Mouse (Mus musculus): ENCODE data around the gene Olfr132. TPM values are rescaled to one million over a fixed set of nuclear protein-coding genes. Genes with fewer than 3 reads are reported as not detected.
"Not testable (repeated sequence)": the region's sequence is repeated elsewhere in the genome, so short reads cannot be mapped to it uniquely, and the experiment has no call there.

The Olfr132 gene
- not detected in 2 replicates for polyA plus RNA-seq (2014; fragmentation: Nextera tagmentation; extraction: Ambion mirVana)

DNA sequence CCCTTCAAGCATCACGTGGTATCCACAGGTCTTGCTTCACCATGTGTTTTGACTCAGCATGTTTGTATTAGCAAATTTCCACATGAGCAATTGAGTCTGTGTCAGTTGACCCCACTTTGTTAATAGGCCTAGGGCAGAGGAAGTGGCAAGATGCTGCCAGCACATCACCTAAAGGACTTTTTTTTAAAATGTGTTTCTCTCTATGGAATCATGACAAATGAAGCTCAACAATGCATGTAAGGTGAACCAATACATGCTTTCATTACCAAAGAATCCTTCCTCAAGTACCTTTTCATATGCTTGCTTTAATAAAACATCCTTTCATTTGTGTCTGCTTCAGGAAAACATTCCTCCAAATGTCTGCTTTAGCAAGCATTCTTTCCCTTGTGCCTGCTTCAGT is at the start of gene Olfr132:
Gene Olfr132, minus strand, starts transcription at position 101 of the 400 bp plus-strand sequence.
- Histone ChIP-seq H3K27ac (ENCODE audit: low read depth, low read length) (no peak within 1 kb of the TSS), H3K4me1 (ENCODE audit: control insufficient read depth, insufficient read depth, low read length) (no peaks in the 10 kb centered on the region), H3K36me3 (ENCODE audit: control insufficient read depth, insufficient read depth, low read length) (no peaks in the 10 kb centered on the region), H3K9ac (ENCODE audit: low read depth, low read length) (no peak within 1 kb of the TSS), H3K9me3 (replicated peaks; ENCODE audit: control insufficient read depth, low read length) (no peaks in the 10 kb centered on the region), H3K4me2 (no peak within 1 kb of the TSS), H3K4me3 (ENCODE audit: low read depth, low read length) (no peak within 1 kb of the TSS), H3K27me3 (ENCODE audit: control insufficient read depth, insufficient read depth, low read length) (no peaks in the 10 kb centered on the region)
- no peak for ATAC-seq (replicated peaks; ENCODE audit: insufficient number of reproducible peaks, low FRiP score, low TSS enrichment)
- WGBS (ENCODE audit: insufficient replicate concordance), result 66% methylated on average over 1 of the region's 1 CpGs

DNA sequence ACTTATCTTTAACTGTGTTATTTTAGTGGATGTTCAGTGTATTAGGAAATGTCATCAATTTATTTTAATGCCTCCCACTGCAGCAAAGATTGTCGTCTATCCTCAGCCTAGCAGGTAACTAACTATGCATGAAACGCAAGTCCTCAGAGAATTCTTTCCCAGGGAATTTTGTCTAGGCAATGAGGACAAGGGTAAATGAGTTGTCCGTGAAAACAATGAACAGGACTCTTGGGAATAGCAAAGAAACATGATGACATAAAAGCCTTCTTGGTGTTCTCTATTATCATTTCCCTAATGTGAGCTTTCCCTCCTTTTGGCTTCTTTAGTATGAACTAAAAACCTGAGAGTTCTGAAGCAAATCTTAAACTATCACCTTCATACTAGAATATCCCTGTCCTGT is 36.8 kb upstream of the Olfr132 start, which contains the start of gene Olfr134:
Gene Olfr134, plus strand, starts transcription at position 301 of the 400 bp plus-strand sequence.
- no peaks in the 10 kb centered on the region for H3K4me1 ChIP-seq (ENCODE audit: control insufficient read depth, insufficient read depth, low read length)
- H3K4me3 ChIP-seq (ENCODE audit: low read depth, low read length), result no peak within 1 kb of the TSS
- ATAC-seq (replicated peaks; ENCODE audit: insufficient number of reproducible peaks, low FRiP score, low TSS enrichment), result no peak
- no peaks in the 10 kb centered on the region for H3K9me3 ChIP-seq (replicated peaks; ENCODE audit: control insufficient read depth, low read length)
- H3K36me3 ChIP-seq (ENCODE audit: control insufficient read depth, insufficient read depth, low read length), result no peaks in the 10 kb centered on the region
- no peaks in the 10 kb centered on the region for H3K27me3 ChIP-seq (ENCODE audit: control insufficient read depth, insufficient read depth, low read length)
- 57% methylated on average over 3 of the region's 3 CpGs for WGBS (ENCODE audit: insufficient replicate concordance)
- no peak within 1 kb of the TSS for H3K27ac ChIP-seq (ENCODE audit: low read depth, low read length)
- no peak within 1 kb of the TSS for H3K4me2 ChIP-seq
- H3K9ac ChIP-seq (ENCODE audit: low read depth, low read length), result no peak within 1 kb of the TSS

DNA sequence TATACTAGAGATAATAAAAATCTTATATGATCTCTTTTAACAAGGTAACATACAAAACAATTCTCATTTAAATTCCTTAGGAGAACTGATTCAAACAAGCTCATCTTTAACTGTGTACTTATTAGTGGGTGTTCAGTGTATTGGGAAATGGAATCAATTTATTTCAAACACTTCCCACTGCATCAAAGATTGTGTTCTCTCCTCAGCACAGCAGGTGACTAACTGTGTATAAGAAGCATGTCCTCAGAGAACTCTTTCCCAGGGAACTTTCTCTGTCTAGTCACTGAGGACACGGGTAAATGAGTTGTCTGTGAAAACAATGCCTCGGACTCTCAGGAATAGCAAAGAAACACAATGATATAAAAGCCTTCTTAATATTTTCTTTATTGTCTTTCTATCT is 10.7 kb upstream of the Olfr132 start, which contains the start of gene Olfr133:
Gene Olfr133, plus strand, starts transcription at position 301 of the 400 bp plus-strand sequence.
- Histone ChIP-seq H3K36me3 (ENCODE audit: control insufficient read depth, insufficient read depth, low read length) (no peaks in the 10 kb centered on the region), H3K27me3 (ENCODE audit: control insufficient read depth, insufficient read depth, low read length) (no peaks in the 10 kb centered on the region), H3K4me2 (no peak within 1 kb of the TSS), H3K4me3 (ENCODE audit: low read depth, low read length) (no peak within 1 kb of the TSS), H3K9ac (ENCODE audit: low read depth, low read length) (no peak within 1 kb of the TSS), H3K4me1 (ENCODE audit: control insufficient read depth, insufficient read depth, low read length) (no peaks in the 10 kb centered on the region), H3K27ac (ENCODE audit: low read depth, low read length) (no peak within 1 kb of the TSS), H3K9me3 (replicated peaks; ENCODE audit: control insufficient read depth, low read length) (peaks cover 3% of the 10 kb centered on the region; the same call in 1 of the 2 replicates)
- no peak for ATAC-seq (replicated peaks; ENCODE audit: insufficient number of reproducible peaks, low FRiP score, low TSS enrichment)
- WGBS (ENCODE audit: insufficient replicate concordance), result 67% methylated on average over 2 of the region's 2 CpGs

DNA sequence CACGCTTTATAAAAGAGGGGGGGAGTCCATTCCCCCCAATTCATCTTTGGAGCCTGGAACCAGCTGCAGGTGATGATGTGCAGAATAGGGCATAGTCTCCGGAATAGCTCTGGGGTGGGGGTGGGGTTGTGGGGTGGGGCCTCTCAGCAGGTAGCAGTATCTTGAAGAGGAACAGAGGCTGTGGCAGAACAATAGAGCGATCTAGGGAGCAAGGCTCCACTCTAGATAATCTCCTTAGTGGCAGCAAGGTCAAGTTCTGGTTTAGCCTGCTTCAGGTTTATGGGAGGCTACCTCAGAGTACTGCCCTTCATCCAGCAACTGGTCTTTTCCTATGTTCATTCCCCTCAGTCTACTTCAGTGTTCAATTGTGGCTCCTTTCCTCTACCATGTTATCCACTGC is 9.0 kb downstream of the Olfr132 start:
- not testable (repeated sequence) for H3K9ac ChIP-seq (ENCODE audit: low read depth, low read length); H3K9me3 ChIP-seq (replicated peaks; ENCODE audit: control insufficient read depth, low read length); H3K27ac ChIP-seq (ENCODE audit: low read depth, low read length); H3K27me3 ChIP-seq (ENCODE audit: control insufficient read depth, insufficient read depth, low read length); H3K36me3 ChIP-seq (ENCODE audit: control insufficient read depth, insufficient read depth, low read length); H3K4me1 ChIP-seq (ENCODE audit: control insufficient read depth, insufficient read depth, low read length); ATAC-seq (replicated peaks; ENCODE audit: insufficient number of reproducible peaks, low FRiP score, low TSS enrichment); H3K4me2 ChIP-seq; H3K4me3 ChIP-seq (ENCODE audit: low read depth, low read length)
- 64% methylated on average over 3 of the region's 3 CpGs for WGBS (ENCODE audit: insufficient replicate concordance)

DNA sequence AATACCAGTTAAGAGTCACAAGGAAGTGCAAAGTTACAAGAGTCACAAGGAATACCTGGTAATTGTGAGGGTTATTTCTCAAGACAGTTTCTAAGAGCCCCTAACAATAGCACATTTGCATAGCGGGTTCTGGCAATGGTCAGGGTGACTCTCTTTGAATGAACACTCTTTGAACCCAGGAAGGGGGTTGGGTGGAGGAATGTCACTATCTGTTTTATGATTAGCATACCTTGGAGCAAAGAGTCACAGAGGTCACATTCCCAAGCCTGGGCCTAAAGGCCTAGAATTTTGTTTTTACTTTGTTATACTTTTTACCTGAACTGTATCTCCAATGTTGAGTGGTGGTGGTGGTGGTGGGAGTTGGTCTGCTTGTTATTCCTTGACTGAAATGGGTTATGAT is 10.1 kb downstream of the Olfr132 start:
- not testable (repeated sequence) for H3K4me3 ChIP-seq (ENCODE audit: low read depth, low read length); H3K4me2 ChIP-seq; H3K9me3 ChIP-seq (replicated peaks; ENCODE audit: control insufficient read depth, low read length); H3K4me1 ChIP-seq (ENCODE audit: control insufficient read depth, insufficient read depth, low read length); H3K27me3 ChIP-seq (ENCODE audit: control insufficient read depth, insufficient read depth, low read length); H3K27ac ChIP-seq (ENCODE audit: low read depth, low read length); H3K36me3 ChIP-seq (ENCODE audit: control insufficient read depth, insufficient read depth, low read length); ATAC-seq (replicated peaks; ENCODE audit: insufficient number of reproducible peaks, low FRiP score, low TSS enrichment); H3K9ac ChIP-seq (ENCODE audit: low read depth, low read length)
- WGBS (ENCODE audit: insufficient replicate concordance), result 64% methylated on average over 1 of the region's 1 CpGs

DNA sequence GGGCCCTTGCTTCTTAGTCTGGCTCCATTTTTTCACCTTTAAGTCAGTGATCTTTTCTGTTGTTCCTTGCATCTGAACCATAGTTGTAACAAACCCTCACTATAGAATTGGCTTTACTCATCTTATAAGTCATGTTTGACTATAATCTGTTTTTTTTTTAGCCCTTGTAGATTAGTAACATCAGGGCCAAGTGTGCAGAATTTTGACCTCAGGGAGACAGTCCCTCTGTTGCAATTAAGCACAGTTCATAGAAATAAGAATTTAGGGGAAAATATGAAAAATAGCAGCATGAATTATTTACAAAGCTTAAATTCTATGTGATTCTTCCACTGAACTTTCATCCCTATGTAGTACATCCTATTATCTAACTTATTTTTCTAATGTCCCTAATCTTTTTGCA is 45.7 kb downstream of the Olfr132 start, which contains the start of gene Olfr131:
Gene Olfr131, minus strand, starts transcription at position 101 of the 400 bp plus-strand sequence.
- Histone ChIP-seq H3K36me3 (ENCODE audit: control insufficient read depth, insufficient read depth, low read length) (no peaks in the 10 kb centered on the region), H3K4me3 (ENCODE audit: low read depth, low read length) (no peak within 1 kb of the TSS), H3K27me3 (ENCODE audit: control insufficient read depth, insufficient read depth, low read length) (no peaks in the 10 kb centered on the region), H3K4me1 (ENCODE audit: control insufficient read depth, insufficient read depth, low read length) (no peaks in the 10 kb centered on the region), H3K9ac (ENCODE audit: low read depth, low read length) (no peak within 1 kb of the TSS), H3K4me2 (no peak within 1 kb of the TSS), H3K27ac (ENCODE audit: low read depth, low read length) (no peak within 1 kb of the TSS), H3K9me3 (replicated peaks; ENCODE audit: control insufficient read depth, low read length) (no peaks in the 10 kb centered on the region)
- no peak for ATAC-seq (replicated peaks; ENCODE audit: insufficient number of reproducible peaks, low FRiP score, low TSS enrichment)

DNA sequence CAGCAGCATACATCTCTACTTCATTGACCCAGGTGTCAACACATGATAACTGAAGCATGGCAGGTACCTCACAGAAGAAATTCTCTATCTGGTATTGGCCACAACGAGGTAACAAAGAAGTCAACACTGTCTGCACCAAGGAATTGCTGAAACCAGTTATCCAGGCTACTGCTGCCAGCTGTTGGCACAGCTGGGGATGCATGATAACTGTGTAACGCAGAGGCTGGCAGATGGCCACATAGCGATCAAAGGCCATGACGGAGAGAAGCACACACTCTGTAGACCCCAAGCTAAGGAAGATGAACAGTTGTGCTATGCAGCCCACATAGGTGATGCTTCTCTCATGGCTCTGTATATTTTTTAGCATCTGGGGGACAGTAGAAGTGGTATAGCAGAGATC is 52.0 kb downstream of the Olfr132 start:
- no peak overlapping the region for H3K27ac ChIP-seq (ENCODE audit: low read depth, low read length)
- ATAC-seq (replicated peaks; ENCODE audit: insufficient number of reproducible peaks, low FRiP score, low TSS enrichment), result no peak
- no peak overlapping the region for H3K4me3 ChIP-seq (ENCODE audit: low read depth, low read length)
- WGBS (ENCODE audit: insufficient replicate concordance), result 83% methylated on average over 4 of the region's 4 CpGs
- no peaks in the 10 kb centered on the region for H3K36me3 ChIP-seq (ENCODE audit: control insufficient read depth, insufficient read depth, low read length)
- H3K4me2 ChIP-seq, result no peak overlapping the region
- no peak overlapping the region for H3K9ac ChIP-seq (ENCODE audit: low read depth, low read length)
- H3K27me3 ChIP-seq (ENCODE audit: control insufficient read depth, insufficient read depth, low read length), result no peaks in the 10 kb centered on the region
- H3K4me1 ChIP-seq (ENCODE audit: control insufficient read depth, insufficient read depth, low read length), result no peaks in the 10 kb centered on the region
- H3K9me3 ChIP-seq (replicated peaks; ENCODE audit: control insufficient read depth, low read length), result no peaks in the 10 kb centered on the region

Other genes starting within 250 kb of the Olfr132 start
- gene Olfr127, start 234.1 kb downstream of the Olfr132 start, polyA plus RNA-seq (2014; fragmentation: Nextera tagmentation; extraction: Ambion mirVana), result not detected in 2 replicates
- not detected in 2 replicates for gene Olfr128, start 214.0 kb downstream of the Olfr132 start, polyA plus RNA-seq (2014; fragmentation: Nextera tagmentation; extraction: Ambion mirVana)
- not detected in 2 replicates for gene Olfr761, start 181.4 kb downstream of the Olfr132 start, polyA plus RNA-seq (2014; fragmentation: Nextera tagmentation; extraction: Ambion mirVana)
- not detected in 2 replicates for gene Olfr129, start 74.4 kb downstream of the Olfr132 start, polyA plus RNA-seq (2014; fragmentation: Nextera tagmentation; extraction: Ambion mirVana)
- not detected in 2 replicates for gene Olfr130, start 70.6 kb downstream of the Olfr132 start, polyA plus RNA-seq (2014; fragmentation: Nextera tagmentation; extraction: Ambion mirVana)
- not detected in 2 replicates for gene Olfr131, start 45.8 kb downstream of the Olfr132 start, polyA plus RNA-seq (2014; fragmentation: Nextera tagmentation; extraction: Ambion mirVana)
- gene Olfr133, start 10.8 kb upstream of the Olfr132 start, polyA plus RNA-seq (2014; fragmentation: Nextera tagmentation; extraction: Ambion mirVana), result not detected in 2 replicates
- gene Olfr134, start 36.9 kb upstream of the Olfr132 start, polyA plus RNA-seq (2014; fragmentation: Nextera tagmentation; extraction: Ambion mirVana), result not detected in 2 replicates
- not detected in 2 replicates for gene Olfr135, start 69.8 kb upstream of the Olfr132 start, polyA plus RNA-seq (2014; fragmentation: Nextera tagmentation; extraction: Ambion mirVana)
- gene Olfr138, start 126.5 kb upstream of the Olfr132 start, polyA plus RNA-seq (2014; fragmentation: Nextera tagmentation; extraction: Ambion mirVana), result not detected in 2 replicates
- not detected in 2 replicates for gene Olfr137, start 173.0 kb upstream of the Olfr132 start, polyA plus RNA-seq (2014; fragmentation: Nextera tagmentation; extraction: Ambion mirVana)
- not detected in 2 replicates for gene Olfr136, start 195.3 kb upstream of the Olfr132 start, polyA plus RNA-seq (2014; fragmentation: Nextera tagmentation; extraction: Ambion mirVana)

Data from heart, embryonic 11.5 days (tissue).